Mouse (Mus musculus) inflammation-experienced regulatory T-cells, adult 6 months (primary cell): ENCODE data around the gene Pam. TPM values are rescaled to one million over a fixed set of nuclear protein-coding genes. Genes with fewer than 3 reads are reported as not detected.

Experiments used
- ATAC-seq: one replicate; pipeline ENCODE4 v1.8.0; 2017
- polyA plus RNA-seq, 3 experiments: library from polyadenylated mRNA; unstranded; fragments of 100-300 nt; shearing (Covaris generic); gene quantifications; one replicate each; pipeline ENCODE4 v1.2.1; 2017

Gene Pam
- polyA plus RNA-seq, 3 experiments from 2014 or later: 1.5 to 5.3 (median 3.8) TPM

DNA sequence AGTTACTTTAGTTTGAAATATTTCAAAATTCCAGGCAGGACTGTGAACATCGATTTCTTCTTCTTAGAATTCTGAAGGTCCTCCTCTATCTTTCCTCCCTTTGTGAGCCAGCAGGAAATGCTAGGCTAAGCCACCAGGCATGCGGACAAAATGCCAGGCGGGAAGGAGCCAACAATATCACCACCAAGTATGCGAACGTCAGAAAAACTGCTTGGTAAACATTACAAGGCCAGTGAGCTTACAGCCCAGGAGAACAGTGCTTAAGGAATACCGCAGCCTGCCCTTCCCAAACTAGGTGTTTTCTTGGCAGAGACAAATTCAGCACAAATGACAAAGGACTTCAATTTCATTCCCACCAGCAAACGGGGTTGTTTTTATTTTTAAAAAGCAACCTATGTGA, 15.8 kb downstream of the Pam start:
- ATAC-seq: no peak

- ATAC-seq: no peak
Observed at GRCm38 (mm10) chr1:98078735-98079134, 16.7 kb downstream of the Pam start.

DNA sequence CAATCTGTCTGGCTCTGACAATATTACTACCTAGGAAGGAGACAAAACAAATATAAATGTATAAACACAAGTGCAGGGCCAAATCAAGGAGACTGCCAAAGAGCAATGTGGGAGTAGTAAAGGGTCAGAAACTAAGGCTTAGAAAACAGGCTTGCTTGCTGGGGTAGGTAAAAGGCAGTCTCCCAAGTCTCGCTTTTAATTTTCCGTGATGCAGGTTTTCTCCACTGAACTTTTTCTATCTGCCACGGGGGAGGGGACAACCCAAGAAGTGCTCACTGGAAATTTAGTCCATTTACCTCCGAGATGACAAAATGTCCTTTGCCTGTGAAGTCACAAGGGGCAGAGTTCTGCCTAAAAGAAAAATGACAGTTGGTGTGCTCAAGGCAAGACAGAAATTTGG, 21.6 kb downstream of the Pam start:
- no peak for ATAC-seq

GRCm38 (mm10) chr1:98073127-98073526, 22.3 kb downstream of the Pam start:
- no peak for ATAC-seq

DNA sequence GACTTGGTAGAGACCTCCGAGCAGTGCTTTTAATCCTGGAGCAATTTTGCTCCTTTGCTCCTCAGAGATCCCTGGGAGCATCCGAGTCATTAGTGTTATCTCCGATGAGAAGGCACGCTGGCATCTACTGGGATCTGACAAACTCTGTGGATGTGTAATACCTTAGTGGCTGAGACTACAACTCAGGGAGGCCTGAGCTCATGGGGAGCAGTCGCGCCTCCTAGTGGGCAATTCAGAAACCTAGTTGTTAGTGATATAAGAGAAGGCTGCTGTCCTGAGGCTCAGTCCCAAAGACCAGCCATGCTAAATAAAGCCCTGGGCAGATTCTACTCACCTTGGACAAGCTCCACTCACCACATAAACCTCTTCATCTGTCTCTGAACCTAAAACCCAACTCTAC, 23.4 kb downstream of the Pam start:
- ATAC-seq: no peak

GRCm38 (mm10) chr1:98071436-98071835, 24.0 kb downstream of the Pam start:
- no peak for ATAC-seq

GRCm38 (mm10) chr1:98070743-98071325, 24.6 kb downstream of the Pam start:
- no peak for ATAC-seq

DNA sequence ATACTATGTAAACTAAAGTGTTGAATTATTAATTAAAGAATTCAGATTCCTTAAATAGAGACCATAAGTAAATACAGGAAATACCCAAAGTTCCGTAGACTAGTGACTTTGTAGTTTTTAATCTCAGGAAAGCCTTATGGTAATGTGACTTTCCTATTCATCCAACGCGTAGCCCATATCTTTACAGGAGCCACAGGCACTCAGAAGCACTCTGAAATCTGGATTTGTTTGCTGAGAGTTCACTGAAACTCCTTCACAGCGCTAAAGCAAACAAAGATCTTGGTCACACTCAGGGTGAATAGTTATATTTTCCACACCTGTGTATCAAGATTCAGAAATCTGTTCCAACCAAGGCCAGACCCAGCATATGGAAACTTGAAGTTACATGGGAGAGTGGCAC, 27.3 kb downstream of the Pam start:
- no peak for ATAC-seq

- no peak for ATAC-seq
Observed at GRCm38 (mm10) chr1:98062074-98062473, 33.4 kb downstream of the Pam start.

- no peak for ATAC-seq
Observed at GRCm38 (mm10) chr1:98059401-98059800, 36.0 kb downstream of the Pam start.

DNA sequence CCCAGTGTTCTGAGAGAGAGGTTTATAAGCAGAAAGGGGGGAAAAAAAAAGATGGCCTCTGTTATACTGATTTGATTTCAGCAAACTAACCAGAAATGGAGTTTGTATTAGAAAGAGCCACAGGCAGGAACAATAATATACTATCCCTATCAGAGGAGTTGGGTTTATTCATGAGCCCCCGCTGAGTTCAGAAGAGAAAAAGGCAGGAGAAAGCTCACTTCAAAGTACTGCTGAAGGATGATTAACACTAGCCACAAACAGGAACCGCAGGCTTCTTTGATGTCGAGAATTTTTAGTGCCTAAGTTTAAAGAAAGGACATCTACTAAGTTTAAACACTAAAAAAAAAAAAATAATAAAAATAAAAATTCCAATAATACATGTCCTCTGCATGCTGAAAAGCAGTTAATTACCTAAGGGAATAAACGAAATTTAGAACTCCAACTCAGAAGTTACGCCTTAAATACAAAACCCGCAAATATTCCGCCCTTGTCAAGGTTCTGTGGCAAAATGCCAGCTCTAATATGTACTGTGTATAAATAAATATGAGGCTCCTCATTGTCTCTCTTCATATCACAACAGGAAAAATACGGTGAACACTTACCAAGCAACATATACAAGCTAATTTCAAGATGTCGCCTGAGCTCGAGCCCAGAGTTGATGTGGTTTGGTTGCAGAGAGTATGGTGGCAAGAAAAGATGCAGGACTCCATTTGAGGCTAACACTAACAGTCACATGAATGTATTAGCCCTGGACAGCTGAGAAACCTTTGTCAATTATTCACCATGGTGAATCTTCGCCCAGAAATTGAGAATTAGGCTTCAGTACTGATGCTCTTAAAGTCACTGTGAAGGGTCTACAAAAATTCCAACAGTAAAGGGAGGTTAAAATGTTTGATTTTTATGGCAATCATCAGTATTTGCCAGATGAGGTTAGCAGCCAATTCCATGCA, 38.2 kb downstream of the Pam start:
- no peak for ATAC-seq

- ATAC-seq: no peak
Observed at GRCm38 (mm10) chr1:98056277-98056676, 39.2 kb downstream of the Pam start.

DNA sequence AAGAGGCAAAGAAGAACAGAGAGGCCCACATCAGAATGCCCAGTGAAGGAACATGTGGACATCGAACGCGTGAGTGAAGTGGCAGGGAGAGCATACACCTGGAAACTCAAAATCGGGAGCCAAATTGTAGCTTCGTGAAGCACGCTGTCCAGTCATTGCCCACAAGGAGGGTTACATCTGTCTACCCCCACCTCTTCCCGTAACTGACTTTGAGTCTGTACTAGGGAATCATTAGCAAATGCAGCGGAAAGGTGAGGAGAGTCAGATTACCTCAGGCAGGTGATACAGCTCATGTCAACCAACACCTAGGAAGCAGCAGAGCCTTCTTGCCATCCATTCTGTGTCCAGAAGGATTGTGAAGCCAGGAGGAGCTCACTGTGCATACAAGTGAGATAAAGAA, 39.9 kb downstream of the Pam start:
- no peak for ATAC-seq

DNA sequence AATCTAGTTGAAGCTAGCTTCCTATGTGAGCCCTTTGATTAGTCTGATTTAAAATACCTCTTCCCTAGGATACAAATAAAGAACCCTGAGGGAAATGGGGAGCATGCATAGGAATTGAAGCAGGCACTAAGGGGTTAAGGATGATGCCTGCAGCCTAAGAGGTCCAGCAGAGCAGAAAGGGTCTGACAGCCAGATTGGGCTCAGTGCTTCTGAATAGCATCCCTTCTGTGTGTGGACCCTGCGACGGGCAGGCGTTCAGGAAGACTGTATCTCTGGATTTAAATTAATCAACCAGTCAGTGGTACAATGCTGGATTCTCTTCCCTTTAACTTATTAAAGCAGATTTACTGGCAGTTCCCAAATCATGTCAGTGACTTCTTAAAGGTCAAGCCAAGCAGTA, 41.5 kb downstream of the Pam start:
- ATAC-seq: no peak

DNA sequence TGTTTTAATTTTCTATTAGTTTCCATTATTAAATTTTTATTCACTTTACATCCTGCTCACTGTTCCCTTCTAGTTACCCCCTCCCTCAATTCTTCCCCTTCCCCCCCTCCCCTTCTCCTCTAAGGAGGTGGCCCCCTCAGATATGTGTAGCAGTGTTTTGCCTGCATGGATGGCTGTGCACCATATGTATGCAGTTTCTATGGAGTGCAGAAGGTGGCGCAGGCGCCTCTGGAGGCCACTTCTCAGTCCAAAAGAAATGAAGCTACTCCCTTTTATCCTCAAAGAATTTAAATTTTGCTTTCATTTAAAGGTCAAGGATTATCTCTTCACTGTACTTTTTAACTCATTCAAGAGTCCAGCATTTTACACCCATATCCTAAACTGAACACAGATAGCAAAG, 42.0 kb downstream of the Pam start:
- ATAC-seq: no peak

- no peak for ATAC-seq
Observed at GRCm38 (mm10) chr1:98052775-98053174, 42.7 kb downstream of the Pam start.

GRCm38 (mm10) chr1:98051039-98051438, 44.4 kb downstream of the Pam start:
- ATAC-seq: no peak

DNA sequence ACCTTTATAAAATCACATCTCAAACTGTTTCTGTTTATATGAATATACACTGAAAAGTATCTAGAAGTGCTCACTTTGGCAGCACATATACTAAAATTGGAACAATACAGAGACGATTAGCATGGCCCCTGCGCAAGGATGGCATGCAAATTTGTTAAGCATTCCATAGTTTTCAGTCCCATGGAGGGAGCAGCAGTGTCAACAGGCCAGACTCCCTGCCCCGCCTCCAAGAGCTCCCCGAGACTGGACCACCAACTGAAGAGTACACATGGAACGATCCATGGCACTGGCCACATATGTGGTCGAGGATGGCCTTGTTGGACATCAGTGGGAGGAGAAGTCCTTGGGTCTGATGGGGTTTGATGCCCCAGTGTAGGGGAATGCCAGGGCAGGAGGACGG, 45.7 kb downstream of the Pam start:
- no peak for ATAC-seq

GRCm38 (mm10) chr1:98048218-98048801, 47.1 kb downstream of the Pam start:
- ATAC-seq: no peak

DNA sequence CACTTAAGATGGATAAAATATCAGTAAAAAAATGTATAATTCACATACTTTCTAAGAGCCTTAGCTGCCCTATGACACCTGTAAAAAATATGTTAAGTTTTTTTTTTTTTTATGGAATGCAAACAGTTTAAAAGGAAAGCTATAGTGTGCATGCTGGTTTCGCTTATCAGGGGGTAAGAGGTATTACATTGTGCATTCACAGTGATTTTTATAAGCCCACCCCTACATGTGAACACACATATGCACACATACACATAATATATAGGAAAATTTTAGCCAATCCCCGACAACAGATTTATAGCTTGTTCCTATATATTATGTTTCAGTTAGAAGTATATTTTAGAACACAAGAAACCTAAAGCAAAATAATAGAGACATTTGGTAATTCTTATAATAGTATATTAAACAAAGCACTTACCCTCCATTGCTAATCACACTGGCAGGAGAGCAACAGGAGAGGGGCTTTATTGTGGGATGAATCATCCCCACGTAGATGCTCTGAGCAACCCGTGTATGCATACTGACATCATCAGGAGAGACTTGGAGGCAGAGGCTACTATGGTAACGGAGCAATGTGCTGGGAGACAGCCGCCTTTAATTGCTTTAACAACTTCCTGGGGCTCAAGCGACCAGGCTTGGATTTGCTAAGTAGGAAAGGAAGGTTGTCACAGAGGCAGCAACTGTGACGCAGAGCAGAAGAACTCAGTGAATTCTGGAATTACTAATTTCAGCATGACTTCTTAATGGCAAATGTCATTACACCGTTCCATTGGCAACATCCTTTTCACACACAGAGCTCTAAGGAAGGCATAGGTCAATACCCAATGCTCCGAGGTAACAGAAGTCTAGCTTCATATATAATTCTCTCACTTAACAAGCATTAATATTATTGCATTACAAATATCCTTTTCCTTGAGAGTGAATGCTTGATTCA, 47.9 kb downstream of the Pam start:
- no peak for ATAC-seq

DNA sequence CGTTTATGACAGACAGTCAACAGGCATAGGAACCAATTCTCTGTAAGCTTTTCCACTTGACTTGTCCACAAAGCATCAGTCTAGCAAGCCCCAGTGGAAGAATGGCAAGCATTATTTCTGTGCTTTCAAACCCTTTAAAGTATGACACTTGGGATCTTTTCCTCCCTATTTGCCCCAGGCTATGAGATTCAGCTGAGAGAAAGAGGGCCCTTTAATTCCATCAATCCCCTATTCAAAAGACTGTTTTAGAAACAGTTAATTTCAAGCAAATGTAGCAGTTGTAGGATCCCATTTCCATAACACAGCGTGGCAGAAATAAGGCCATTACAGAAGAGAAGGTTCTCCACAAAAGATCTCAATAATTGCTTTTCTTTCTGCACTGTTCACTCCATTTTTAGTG, 53.0 kb downstream of the Pam start:
- no peak for ATAC-seq

DNA sequence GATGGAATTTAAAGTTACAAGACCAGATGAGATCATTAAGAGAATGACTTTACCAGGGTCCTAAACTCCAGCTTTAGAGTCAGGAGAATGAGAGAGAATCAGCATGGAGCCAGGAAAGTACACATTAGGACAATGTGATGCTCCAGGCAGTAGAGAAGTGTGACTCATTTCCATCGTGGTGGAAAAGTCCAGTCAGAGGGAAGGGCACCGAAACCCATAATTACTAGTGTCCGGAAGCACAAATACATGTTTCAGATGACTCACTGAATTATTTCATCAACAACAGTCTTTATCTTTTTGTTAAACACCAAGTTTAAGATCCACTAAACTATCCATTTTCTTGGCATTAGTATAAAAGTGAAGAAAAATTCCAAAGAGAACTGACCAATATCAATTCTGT, 57.2 kb downstream of the Pam start:
- no peak for ATAC-seq

DNA sequence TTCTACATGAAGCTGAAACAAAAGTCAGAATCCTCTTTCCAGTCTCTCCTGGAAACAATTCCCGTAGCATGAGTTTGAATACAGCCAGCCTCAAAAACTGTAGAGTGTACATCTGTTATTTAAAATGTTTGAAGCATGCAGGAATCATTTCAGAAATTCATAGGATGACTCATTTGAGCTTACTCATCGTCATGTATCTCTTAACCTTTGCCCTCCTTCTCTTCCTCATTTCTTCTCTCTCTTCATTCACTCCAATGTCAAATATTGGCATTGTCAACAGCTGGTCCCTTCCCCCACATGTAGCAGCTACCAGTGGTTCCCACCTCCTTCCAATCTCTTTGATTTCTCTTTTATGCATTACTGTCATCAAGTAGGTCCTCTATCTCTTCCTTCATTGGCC, 59.7 kb downstream of the Pam start:
- no peak for ATAC-seq
